Comparison of ENCODE assay signal across 22 mouse cellular contexts in genomic region chr9:86973562-86973961, GRCm38 (mm10). TPM values are rescaled to one million over a fixed set of nuclear protein-coding genes. Genes with fewer than 3 reads are reported as not detected.
A peak's percentile ranks its signal among the peaks of the same experiment; 100 is the strongest.
DNase-seq lines count a peak whose midpoint lies in the region; ATAC-seq and TF ChIP-seq lines count a peak whose summit lies in the region.
"Had no signal": no experiment of that assay in that cellular context is flagged by ENCODE, and none has a peak within 500 bp of the region (broad histone marks: within the 10 kb centered on the region; RNA-seq: fewer than 3 reads in every experiment).

No protein-coding gene starts in this region.

- no peaks in the 10 kb centered on the region for H3K36me3 ChIP-seq in kidney, embryonic 14.5 days (ENCODE audit: control insufficient read depth, insufficient read depth, low read length)
- H3K36me3 ChIP-seq in kidney, adult 2 months (ENCODE audit: control insufficient read depth, insufficient read depth, low read length): no peaks in the 10 kb centered on the region
- H3K36me3 ChIP-seq: limb, embryonic 15.5 days had no signal

- H3K9ac ChIP-seq in kidney, embryonic 14.5 days (ENCODE audit: low read depth, low read length): no peak overlapping the region
- H3K9ac ChIP-seq: hindbrain, embryonic 14.5 days; limb, embryonic 15.5 days had no signal

- no peaks in the 10 kb centered on the region for H3K9me3 ChIP-seq in kidney, embryonic 14.5 days (ENCODE audit: control insufficient read depth, low read length)
- H3K9me3 ChIP-seq: limb, embryonic 15.5 days had no signal

- no peak for TF ChIP-seq POLR2A in kidney, adult 2 months (IDR thresholded peaks at IDR 0.05; ENCODE audit: low read depth, low read length)

- WGBS in kidney, embryonic 14.5 days: 72% methylated on average over 4 of the region's 4 CpGs
- 76% methylated on average over 4 of the region's 4 CpGs for WGBS in kidney, adult 2 months

- H3K27me3 ChIP-seq in kidney, embryonic 14.5 days (ENCODE audit: control insufficient read depth, insufficient read depth, low read length): no peaks in the 10 kb centered on the region
- no peaks in the 10 kb centered on the region for H3K27me3 ChIP-seq in kidney, adult 2 months (replicated peaks; ENCODE audit: control insufficient read depth, insufficient read depth, low read length)
- H3K27me3 ChIP-seq: limb, embryonic 15.5 days; Patski had no signal

- no peak overlapping the region for H3K4me2 ChIP-seq in kidney, embryonic 14.5 days (replicated peaks; ENCODE audit: low read depth, low read length)
- H3K4me2 ChIP-seq: hindbrain, embryonic 14.5 days; limb, embryonic 15.5 days had no signal

- ATAC-seq in kidney, embryonic 14.5 days (ENCODE audit: low FRiP score, low TSS enrichment): no peak
- ATAC-seq: activated CD4-positive, CD25-positive, alpha-beta regulatory T cell, adult 4 months; intestine, postnatal 0 days; Patski had no signal

- no peaks in the 10 kb centered on the region for H3K4me1 ChIP-seq in kidney, embryonic 14.5 days (ENCODE audit: control insufficient read depth, insufficient read depth, low read length)
- H3K4me1 ChIP-seq in kidney, adult 2 months (ENCODE audit: control insufficient read depth, insufficient read depth, low read length): no peaks in the 10 kb centered on the region
- H3K4me1 ChIP-seq: limb, embryonic 15.5 days had no signal

- peak; percentile 15 for DNase-seq in layer of hippocampus, adult 11-12 months (ENCODE audit: low spot score)
- DNase-seq in layer of hippocampus, postnatal 25 days (ENCODE audit: extremely low spot score in 1 of 2, low spot score in 1 of 2): no peak
- peak; percentile 73 for DNase-seq in cerebellum, adult 11 months
- DNase-seq in cerebellum, adult 9-11 months: peak; percentile 93
- peak; percentile 32 to 42 for DNase-seq in layer of hippocampus, adult 8-10 months (ENCODE audit: low spot score in 2 of 2)
- DNase-seq in kidney, adult 2 months: no peak
- DNase-seq in B cell, adult 2 months: no peak
- DNase-seq: adrenal gland, postnatal 14 days; gastrocnemius, postnatal 25 days; heart, postnatal 10 days; kidney, postnatal 25 days; right cerebral cortex, adult 18-20 months; thymus, postnatal 25 days had no signal

- H3K27ac ChIP-seq in kidney, embryonic 14.5 days (ENCODE audit: low read depth, low read length): no peak overlapping the region
- H3K27ac ChIP-seq in kidney, adult 2 months (ENCODE audit: insufficient read depth, low read depth, low read length): no peak overlapping the region
- H3K27ac ChIP-seq: hindbrain, embryonic 14.5 days; limb, embryonic 15.5 days; stomach, postnatal 0 days had no signal

- H3K4me3 ChIP-seq in kidney, embryonic 14.5 days (ENCODE audit: low read length): no peak overlapping the region
- H3K4me3 ChIP-seq in kidney, adult 2 months (ENCODE audit: insufficient read depth, low read depth, low read length): no peak overlapping the region
- H3K4me3 ChIP-seq: limb, embryonic 15.5 days had no signal

- TF ChIP-seq CTCF in kidney, adult 2 months (conservative IDR thresholded peaks at IDR 0.05; ENCODE audit: insufficient read depth, insufficient read length, low read depth, low read length): no peak

RNA-seq across cellular contexts. Expression of gene Ripply2, which starts 41.8 kb away (rescaled TPM):
- total RNA-seq in layer of hippocampus, postnatal 25 days (2021): 10 to 100 TPM; 10.7 TPM
- 10 to 100 TPM in 1 of 4 experiments, 1 to 10 TPM in 3; 6.6 to 10.8 (median 9.0) TPM for total RNA-seq in layer of hippocampus, adult 8-10 months (2022)
- 2.1 TPM in 2 replicates for polyA plus RNA-seq in kidney, embryonic 14.5 days (2014; fragmentation: Nextera tagmentation; extraction: Ambion mirVana)
- polyA plus RNA-seq in kidney, adult 2 months (2012; rRNA removed): not detected in 2 replicates
- total RNA-seq: adrenal gland, postnatal 14 days; gastrocnemius, postnatal 25 days; heart, adult 8-10 months; heart, postnatal 10 days had no signal
- polyA plus RNA-seq: activated CD4-positive, CD25-positive, alpha-beta regulatory T cell, adult 4 months; intestine, postnatal 0 days; limb, embryonic 15.5 days; liver, embryonic 16.5 days; Patski had no signal

RNA-seq across cellular contexts. Expression of gene Cyb5r4, which starts 48.3 kb away (rescaled TPM):
- 10 to 100 TPM; 34.3 to 34.5 TPM for total RNA-seq in layer of hippocampus, postnatal 25 days (2021)
- 10 to 100 TPM; 30.0 to 46.6 (median 38.2) TPM for total RNA-seq in layer of hippocampus, adult 8-10 months (2022)
- 64.1 and 70.3 TPM in 2 replicates for polyA plus RNA-seq in kidney, embryonic 14.5 days (2014; fragmentation: Nextera tagmentation; extraction: Ambion mirVana)
- 10.9 and 15.0 TPM in 2 replicates for polyA plus RNA-seq in kidney, adult 2 months (2012; rRNA removed)

Comparison
In these comparisons a context has a peak if more than half of its experiments do, and no peak if none do; other contexts are left out.
1. DNase-seq: peak in layer of hippocampus, adult 11-12 months (single experiment), cerebellum, adult 11 months (single experiment), cerebellum, adult 9-11 months (single experiment) and layer of hippocampus, adult 8-10 months (2 of 2); none in layer of hippocampus, postnatal 25 days (0 of 2), kidney, adult 2 months (single experiment) and B cell, adult 2 months (0 of 2).